Mouse (Mus musculus): ENCODE results near the gene Iqub.

The Iqub gene

GRCm38 (mm10) chr6:24486530-24486929 lies 28.3 kb downstream of the Iqub start:
- no peak for DNase-seq (ENCODE audit: extremely low read depth, insufficient read length, low spot score)

- no peak for DNase-seq (ENCODE audit: extremely low read depth, insufficient read length, low spot score)
Observed at GRCm38 (mm10) chr6:24470571-24471132, 44.2 kb downstream of the Iqub start.

- DNase-seq (ENCODE audit: extremely low read depth, insufficient read length, low spot score), result no peak
Observed at GRCm38 (mm10) chr6:24470135-24470534, 44.7 kb downstream of the Iqub start.

DNA sequence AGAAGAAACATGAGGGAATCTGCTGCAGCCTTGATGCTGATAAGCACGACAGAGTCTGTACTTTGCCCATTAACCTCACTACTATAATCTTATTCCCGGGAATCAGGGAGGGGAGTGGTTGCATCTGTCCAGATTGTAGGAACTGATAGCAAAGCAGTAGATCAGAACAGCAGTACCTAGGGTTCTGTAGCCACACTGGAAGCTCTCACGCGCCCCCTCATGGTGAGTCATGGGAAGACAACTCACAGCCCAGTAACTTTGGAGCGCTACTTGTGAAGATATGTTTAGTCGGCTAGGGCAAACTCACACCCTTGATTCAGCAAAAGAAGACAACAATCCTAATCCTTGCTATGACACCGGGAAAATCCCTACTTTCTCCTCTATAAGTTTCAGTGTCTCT lies 58.8 kb downstream of the Iqub start:
- no peak for DNase-seq (ENCODE audit: extremely low read depth, insufficient read length, low spot score)

DNA sequence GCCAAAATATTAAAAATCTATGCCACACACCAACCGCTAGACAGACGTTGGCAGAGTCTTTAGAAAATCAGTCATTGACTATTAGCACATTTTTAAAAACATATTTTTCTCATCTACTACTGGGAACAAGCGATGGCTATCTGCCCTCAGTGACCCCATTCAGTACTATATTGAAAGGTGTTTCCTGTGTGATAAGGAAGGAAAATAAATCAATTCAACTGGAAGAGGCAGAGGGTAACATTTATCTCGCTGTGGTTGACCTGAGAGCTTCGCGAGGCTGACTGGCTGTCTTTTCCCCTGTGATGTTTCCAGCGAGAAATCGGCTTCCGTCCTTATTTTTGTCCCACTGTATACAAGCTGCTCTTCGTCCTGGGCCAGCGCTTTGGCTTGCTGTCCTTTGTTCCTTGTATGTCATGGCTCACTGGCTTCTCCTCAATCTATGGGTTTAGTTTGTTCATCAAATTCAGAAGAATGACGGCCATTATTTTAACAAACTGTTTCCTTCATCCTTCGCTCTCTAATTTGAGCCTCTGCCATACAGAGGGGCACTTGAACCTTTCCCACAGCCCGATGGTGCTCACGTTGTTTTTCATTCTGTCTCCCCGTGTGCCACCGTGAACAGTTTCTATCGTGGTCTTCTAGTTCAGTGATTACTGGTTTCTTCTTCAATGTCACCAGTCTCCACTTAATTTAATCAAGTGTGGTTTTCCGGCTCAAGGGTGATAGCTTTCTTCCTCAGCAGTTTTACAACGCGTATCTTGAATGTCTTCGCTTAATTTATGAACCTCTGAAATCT lies 63.6 kb downstream of the Iqub start:
- DNase-seq (ENCODE audit: extremely low read depth, insufficient read length, low spot score), result no peak

DNA sequence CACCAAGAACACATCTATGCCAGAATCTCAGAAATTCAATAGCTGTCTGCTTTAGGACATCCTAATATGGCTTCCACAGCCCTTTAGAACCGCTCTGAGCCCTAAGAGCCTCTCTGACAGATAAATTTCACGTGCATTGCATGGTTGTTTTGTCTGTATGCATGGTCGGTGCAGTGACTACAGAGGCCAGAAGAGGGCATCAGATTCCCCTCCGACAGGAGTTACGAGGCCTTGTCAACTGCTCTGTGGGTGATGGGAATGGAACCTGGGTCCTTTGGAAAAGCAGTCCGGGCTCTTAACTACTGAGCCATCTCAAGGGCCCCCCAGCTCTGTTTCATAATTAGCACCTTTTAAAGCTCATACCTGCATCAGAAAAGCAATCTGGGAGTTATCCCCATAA lies 64.6 kb downstream of the Iqub start:
- DNase-seq (ENCODE audit: extremely low read depth, insufficient read length, low spot score), result no peak

DNA sequence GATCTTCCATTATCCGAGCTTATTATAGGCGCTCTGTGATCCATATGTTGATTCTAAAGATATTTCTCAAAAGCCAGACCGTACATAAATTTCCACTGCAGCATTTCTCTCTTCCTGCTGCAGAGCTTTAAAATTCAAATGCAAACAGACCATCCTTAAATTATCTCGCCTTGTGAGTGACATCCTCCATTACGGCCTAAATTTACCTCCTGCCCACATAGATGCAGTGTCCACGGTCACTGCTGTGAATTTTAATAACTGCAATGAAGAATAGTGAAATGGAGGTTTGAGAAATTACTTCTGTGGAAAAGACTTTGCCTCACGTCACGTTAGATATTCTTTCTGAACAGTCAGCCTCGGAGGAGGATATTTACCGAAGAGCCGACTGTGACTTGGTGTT lies 98.8 kb downstream of the Iqub start:
- no peak for DNase-seq (ENCODE audit: extremely low read depth, insufficient read length, low spot score)

- DNase-seq (ENCODE audit: extremely low read depth, insufficient read length, low spot score), result no peak
Observed at GRCm38 (mm10) chr6:24415500-24415899, 99.4 kb downstream of the Iqub start.

- no peak for DNase-seq (ENCODE audit: extremely low read depth, insufficient read length, low spot score)
Observed at GRCm38 (mm10) chr6:24408573-24409427, 106.1 kb downstream of the Iqub start.

DNA sequence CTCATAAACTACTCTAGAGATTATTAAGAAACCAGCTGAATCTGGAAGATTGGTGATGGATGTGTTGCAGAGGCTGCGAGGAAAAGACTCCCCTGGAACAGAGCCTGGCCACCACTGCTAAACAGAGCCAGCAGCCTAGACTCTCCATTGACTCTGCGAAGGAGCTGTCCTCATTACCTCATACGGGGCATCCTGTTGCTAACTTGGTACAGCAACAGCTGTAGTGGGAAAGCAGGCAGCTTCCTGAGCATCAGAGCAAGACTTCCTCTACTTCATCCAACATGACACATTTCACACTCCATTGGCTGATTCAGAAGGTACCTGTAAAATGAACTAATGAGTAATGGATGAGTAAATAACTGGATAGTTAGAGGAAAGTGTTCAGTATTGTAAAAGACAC lies 107.1 kb downstream of the Iqub start:
- DNase-seq (ENCODE audit: extremely low read depth, insufficient read length, low spot score), result no peak

DNA sequence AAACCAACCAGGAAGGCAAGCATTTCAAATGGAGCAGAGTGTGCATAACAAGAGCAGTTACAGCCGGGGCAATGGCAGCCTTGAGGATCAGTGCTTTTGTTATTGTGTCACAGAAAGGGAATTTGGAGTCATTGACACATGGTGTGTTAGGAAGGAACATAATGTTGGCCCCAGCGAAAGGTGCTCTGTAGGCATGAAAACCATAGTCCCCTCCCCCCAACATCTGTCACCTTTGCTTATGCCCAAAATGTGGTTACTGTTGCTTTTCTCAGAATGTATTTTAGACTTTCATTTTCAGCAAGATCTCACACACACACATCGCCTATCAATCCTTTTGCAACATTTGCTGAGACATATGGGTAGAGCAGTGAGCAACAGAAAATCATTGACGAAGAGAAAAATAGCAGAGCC lies 117.6 kb downstream of the Iqub start:
- DNase-seq (ENCODE audit: extremely low read depth, insufficient read length, low spot score), result no peak

All from 3134 (cell line).